14 mouse cellular contexts compared by ENCODE assay signal in genomic region chr11:100722493-100723028, GRCm38 (mm10). TPM values are rescaled to one million over a fixed set of nuclear protein-coding genes. Genes with fewer than 3 reads are reported as not detected.
A peak's percentile ranks its signal among the peaks of the same experiment; 100 is the strongest.
DNase-seq lines count a peak whose midpoint lies in the region; ATAC-seq and TF ChIP-seq lines count a peak whose summit lies in the region.
"Had no signal": no experiment of that assay in that cellular context is flagged by ENCODE, and none has a peak within 500 bp of the region (broad histone marks: within the 10 kb centered on the region; RNA-seq: fewer than 3 reads in every experiment).

No protein-coding gene starts in this region.

- no peaks in the 10 kb centered on the region for H3K9me3 ChIP-seq in G1E (replicated peaks)
- H3K9me3 ChIP-seq in embryonic facial prominence, embryonic 15.5 days (replicated peaks) = no peaks in the 10 kb centered on the region
- H3K9me3 ChIP-seq: neural tube, embryonic 12.5 days had no signal

- H3K9ac ChIP-seq in embryonic facial prominence, embryonic 15.5 days = no peak overlapping the region
- H3K9ac ChIP-seq: lung, embryonic 14.5 days; neural tube, embryonic 12.5 days had no signal

- no peak overlapping the region for H3K4me2 ChIP-seq in embryonic facial prominence, embryonic 15.5 days (replicated peaks)
- H3K4me2 ChIP-seq: lung, embryonic 14.5 days; neural tube, embryonic 12.5 days had no signal

- peak; percentile 67 for DNase-seq in kidney, adult 11 months
- DNase-seq in kidney, postnatal 4 days = no peak
- DNase-seq in G1E (ENCODE audit: low spot score) = no peak
- DNase-seq in kidney, postnatal 36 days = peak; percentile 68 to 69
- no peak for DNase-seq in yolk sac, embryonic 10.5 days (ENCODE audit: low spot score)
- no peak for DNase-seq in B cell, adult 2 months
- DNase-seq: adrenal gland, postnatal 14 days; lung, embryonic 14.5 days had no signal

- peak overlapping the region; percentile 65; the same call in 1 of the 2 replicates for H3K27ac ChIP-seq in embryonic facial prominence, embryonic 15.5 days (replicated peaks)
- H3K27ac ChIP-seq: neural tube, embryonic 12.5 days had no signal

- H3K4me1 ChIP-seq in G1E (ENCODE audit: insufficient read depth, low read depth, low read length) = peaks cover 82% of the 10 kb centered on the region
- peaks cover 43% of the 10 kb centered on the region for H3K4me1 ChIP-seq in embryonic facial prominence, embryonic 15.5 days

- peak overlapping the region; percentile 58; the same call in 1 of the 2 replicates for H3K4me3 ChIP-seq in G1E (ENCODE audit: low read depth, low read length)
- no peak overlapping the region for H3K4me3 ChIP-seq in embryonic facial prominence, embryonic 15.5 days (replicated peaks)
- H3K4me3 ChIP-seq: neural tube, embryonic 12.5 days had no signal

- peaks cover 83% of the 10 kb centered on the region for H3K36me3 ChIP-seq in G1E (replicated peaks)
- H3K36me3 ChIP-seq in embryonic facial prominence, embryonic 15.5 days = peaks cover 21% of the 10 kb centered on the region

- no peak for TF ChIP-seq CTCF in G1E (IDR thresholded peaks at IDR 0.05; ENCODE audit: low read depth, low read length)

- WGBS in embryonic facial prominence, embryonic 15.5 days = 50% methylated on average over 2 of the region's 2 CpGs

- ATAC-seq in G1E (ENCODE audit: extremely low read depth, insufficient number of reproducible peaks, low FRiP score, poor library complexity, severe bottlenecking) = no peak
- no peak for ATAC-seq in embryonic facial prominence, embryonic 15.5 days (ENCODE audit: insufficient number of reproducible peaks, low FRiP score, low TSS enrichment, low read depth)
- no peak for ATAC-seq in inflammation-experienced regulatory T-cells, adult 6 months

- no peaks in the 10 kb centered on the region for H3K27me3 ChIP-seq in G1E (ENCODE audit: insufficient read depth, low read length)
- H3K27me3 ChIP-seq in embryonic facial prominence, embryonic 15.5 days = no peaks in the 10 kb centered on the region
- H3K27me3 ChIP-seq: neural tube, embryonic 12.5 days had no signal

RNA-seq across cellular contexts. Expression of gene Hspb9, which starts 8.9 kb away (rescaled TPM):
- total RNA-seq in G1E (2014; fragmentation: Nextera tagmentation) = 2.4 TPM in 1 of 2 replicates, not detected in the other
- 0.22 and 0.35 TPM in 2 replicates for total RNA-seq in G1E (2017)
- polyA plus RNA-seq in G1E (2012) = 0.55 and 0.61 TPM in 2 replicates
- polyA plus RNA-seq in embryonic facial prominence, embryonic 15.5 days (2015; fragmentation: Nextera tagmentation; extraction: Ambion mirVana) = 0.55 TPM in 1 of 2 replicates, not detected in the other
- 1 to 10 TPM in 1 of 3 experiments, not detected in 2; 1.1 TPM for polyA plus RNA-seq in inflammation-experienced regulatory T-cells, adult 6 months (2017; shearing (Covaris generic))
- total RNA-seq: adrenal gland, postnatal 14 days; common myeloid progenitor, adult 5-6 weeks had no signal
- polyA plus RNA-seq: large intestine, adult 2 months; neural tube, embryonic 12.5 days; small intestine, adult 2 months had no signal

RNA-seq across cellular contexts. Expression of gene Kat2a, which starts 10.3 kb away (rescaled TPM):
- total RNA-seq in G1E (2014; fragmentation: Nextera tagmentation) (46.8 and 47.0 TPM in 2 replicates), G1E (2017) (17.9 and 18.8 TPM in 2 replicates)
- 93.4 and 94.2 TPM in 2 replicates for polyA plus RNA-seq in G1E (2012)
- polyA plus RNA-seq in embryonic facial prominence, embryonic 15.5 days (2015; fragmentation: Nextera tagmentation; extraction: Ambion mirVana) = 54.6 and 61.1 TPM in 2 replicates
- 10 to 100 TPM in 2 of 3 experiments, 1 to 10 TPM in 1; 7.0 to 12.4 (median 12.4) TPM for polyA plus RNA-seq in inflammation-experienced regulatory T-cells, adult 6 months (2017; shearing (Covaris generic))

RNA-seq across cellular contexts. Expression of gene Rab5c, which starts 15.5 kb away (rescaled TPM):
- total RNA-seq in G1E (2014; fragmentation: Nextera tagmentation) (181 and 202 TPM in 2 replicates), G1E (2017) (153 and 173 TPM in 2 replicates)
- polyA plus RNA-seq in G1E (2012) = 362 and 429 TPM in 2 replicates
- polyA plus RNA-seq in embryonic facial prominence, embryonic 15.5 days (2015; fragmentation: Nextera tagmentation; extraction: Ambion mirVana) = 31.0 and 33.2 TPM in 2 replicates
- 10 to 100 TPM; 24.7 to 54.7 (median 48.7) TPM for polyA plus RNA-seq in inflammation-experienced regulatory T-cells, adult 6 months (2017; shearing (Covaris generic))

RNA-seq across cellular contexts. Expression of gene Dhx58, which starts 18.5 kb away (rescaled TPM):
- total RNA-seq in G1E (2014; fragmentation: Nextera tagmentation) (1.4 and 2.0 TPM in 2 replicates), G1E (2017) (4.2 and 4.7 TPM in 2 replicates)
- polyA plus RNA-seq in G1E (2012) = 2.6 TPM in 2 replicates
- 3.4 and 5.9 TPM in 2 replicates for polyA plus RNA-seq in embryonic facial prominence, embryonic 15.5 days (2015; fragmentation: Nextera tagmentation; extraction: Ambion mirVana)
- polyA plus RNA-seq in inflammation-experienced regulatory T-cells, adult 6 months (2017; shearing (Covaris generic)) = 10 to 100 TPM; 27.4 to 48.6 (median 29.4) TPM

RNA-seq across cellular contexts. Expression of gene Zfp385c, which starts 30.3 kb away (rescaled TPM):
- total RNA-seq in G1E (2014; fragmentation: Nextera tagmentation) = not detected in 2 replicates
- 0.11 and 0.23 TPM in 2 replicates for total RNA-seq in G1E (2017)
- not detected in 2 replicates for polyA plus RNA-seq in G1E (2012)
- polyA plus RNA-seq in embryonic facial prominence, embryonic 15.5 days (2015; fragmentation: Nextera tagmentation; extraction: Ambion mirVana) = 2.0 and 3.1 TPM in 2 replicates
- not detected for polyA plus RNA-seq in inflammation-experienced regulatory T-cells, adult 6 months (2017; shearing (Covaris generic))
- total RNA-seq: adrenal gland, postnatal 14 days; common myeloid progenitor, adult 5-6 weeks had no signal
- polyA plus RNA-seq: lung, embryonic 14.5 days had no signal

Comparison
In these comparisons a context has a peak if more than half of its experiments do, and no peak if none do; other contexts are left out.
1. DNase-seq: peak in kidney, adult 11 months (single experiment) and kidney, postnatal 36 days (2 of 2); none in kidney, postnatal 4 days (0 of 2), G1E (single experiment), yolk sac, embryonic 10.5 days (single experiment) and B cell, adult 2 months (0 of 2).